Mouse (Mus musculus): ENCODE results near the gene Mecom.
"Not testable (repeated sequence)": the region's sequence is repeated elsewhere in the genome, so short reads cannot be mapped to it uniquely, and the experiment has no call there.

The Mecom gene

DNA sequence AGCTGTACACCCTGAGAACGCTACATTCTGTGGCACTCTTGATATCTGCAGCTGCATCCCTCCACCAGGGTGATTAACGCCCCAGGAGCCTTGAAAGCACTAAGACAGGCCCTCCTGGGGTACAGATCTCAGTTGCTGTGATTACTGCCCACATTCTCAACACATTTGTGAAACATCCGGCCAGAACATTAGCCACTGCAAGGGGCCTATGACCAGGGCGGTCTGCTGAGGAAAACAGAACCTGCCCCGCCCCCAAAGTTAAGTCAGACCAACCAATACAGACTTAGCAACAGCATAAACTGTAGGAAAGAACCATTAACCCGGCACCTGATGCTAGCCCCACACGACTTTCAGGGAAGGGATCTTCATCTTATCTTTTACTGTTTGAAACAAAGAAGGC is 109.8 kb downstream of the Mecom start:
- no peak for DNase-seq

DNA sequence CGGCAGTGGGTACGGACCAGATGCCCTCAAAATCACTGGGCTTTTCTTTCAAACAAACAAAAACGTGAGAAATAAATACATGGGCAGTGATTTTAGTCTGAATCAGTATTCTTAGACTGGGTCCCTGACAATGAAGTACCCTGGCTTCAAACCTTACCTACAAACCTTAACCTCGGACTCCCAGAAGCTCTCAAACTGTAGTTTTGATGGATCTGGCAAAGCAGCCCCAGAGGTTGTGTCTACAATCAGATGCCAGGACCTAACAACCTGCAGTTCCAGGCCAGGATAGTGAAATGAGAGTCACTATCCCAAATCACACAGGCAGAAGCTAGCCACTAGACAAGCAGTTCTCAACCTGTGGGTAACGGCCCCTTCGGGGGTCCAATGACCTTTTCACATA is 111.2 kb downstream of the Mecom start:
- no peak for DNase-seq

DNA sequence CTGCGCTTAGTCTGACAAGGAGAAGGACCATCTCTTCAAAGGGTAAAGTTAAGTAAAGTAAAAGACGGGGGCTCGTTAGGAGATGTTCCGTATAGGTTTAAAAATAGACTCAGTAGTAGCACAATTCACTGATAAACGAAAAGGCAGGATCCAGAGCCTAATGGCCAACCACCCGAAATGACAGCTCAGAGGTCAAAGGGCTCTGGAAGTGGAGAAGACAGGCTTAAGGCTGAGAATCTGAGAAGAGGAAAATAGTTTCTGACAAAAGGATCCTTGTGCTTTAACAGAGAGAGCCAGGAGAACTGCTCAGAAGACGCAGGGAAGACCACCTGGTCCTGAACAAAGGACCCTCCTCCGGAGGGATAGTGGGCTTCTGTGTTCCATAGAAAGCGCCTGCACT is 111.7 kb downstream of the Mecom start:
- DNase-seq, result no peak

GRCm38 (mm10) chr3:30428877-30429276 is 118.9 kb downstream of the Mecom start:
- no peak for DNase-seq

GRCm38 (mm10) chr3:30424036-30424435 is 123.8 kb downstream of the Mecom start:
- DNase-seq, result no peak

DNA sequence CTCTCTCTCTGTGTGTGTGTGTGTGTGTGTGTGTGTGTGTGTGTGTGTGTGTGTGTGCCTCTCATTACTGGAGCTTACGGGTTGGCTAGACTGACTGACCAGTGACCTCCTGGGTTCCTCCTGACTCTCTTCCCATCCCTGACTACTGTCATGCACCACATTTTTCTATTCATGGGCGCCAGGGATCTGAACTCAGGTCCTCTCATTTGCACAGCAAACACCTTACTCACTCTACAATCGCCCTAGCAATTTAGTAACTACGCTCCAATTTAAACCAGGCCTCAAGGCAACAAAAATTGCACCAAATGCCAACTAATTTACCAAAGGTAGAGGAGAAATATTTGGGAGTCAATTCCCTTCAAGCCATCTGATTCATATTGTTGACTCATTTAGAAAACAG is 125.9 kb downstream of the Mecom start:
- not testable (repeated sequence) for DNase-seq

GRCm38 (mm10) chr3:30420899-30421298 is 126.9 kb downstream of the Mecom start:
- no peak for DNase-seq

DNA sequence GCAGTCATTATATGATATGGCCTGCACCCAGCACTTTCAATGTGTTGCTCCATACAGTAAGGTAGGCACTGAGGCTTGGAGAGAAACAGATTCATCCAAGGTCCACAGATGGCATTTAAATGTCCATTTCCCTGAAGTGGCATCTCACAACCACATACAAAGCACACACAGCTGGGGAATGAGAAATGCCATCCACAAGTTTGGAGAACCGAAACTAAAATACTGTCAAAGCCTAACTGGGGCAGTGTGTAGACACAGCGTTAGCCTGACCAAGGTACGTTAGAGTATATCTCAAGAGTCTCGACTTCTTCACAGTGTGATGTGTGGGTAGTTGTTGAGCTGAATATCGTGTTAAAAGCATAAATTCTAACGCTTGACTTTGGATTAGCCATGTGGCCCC is 133.6 kb downstream of the Mecom start:
- no peak for DNase-seq

DNA sequence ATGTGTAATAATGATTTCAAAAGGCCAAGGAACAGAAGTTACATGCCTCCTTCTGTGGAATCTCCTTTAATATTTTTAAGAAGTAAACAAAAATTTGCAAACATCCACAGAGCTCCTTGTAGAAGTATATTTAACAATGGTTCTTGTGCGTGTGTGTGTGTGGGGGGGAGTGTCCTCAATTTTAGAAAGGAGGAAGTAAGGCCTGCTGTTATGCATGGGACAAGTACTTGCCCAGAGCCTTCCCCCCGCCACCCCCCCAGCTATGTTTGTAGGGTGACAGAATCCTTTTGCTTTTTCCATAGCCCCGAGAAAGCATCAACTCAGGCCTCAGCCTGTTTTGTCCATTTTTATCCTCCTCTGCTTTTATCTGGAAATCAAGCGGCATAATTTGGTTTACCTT is 137.0 kb downstream of the Mecom start:
- no peak for DNase-seq

DNA sequence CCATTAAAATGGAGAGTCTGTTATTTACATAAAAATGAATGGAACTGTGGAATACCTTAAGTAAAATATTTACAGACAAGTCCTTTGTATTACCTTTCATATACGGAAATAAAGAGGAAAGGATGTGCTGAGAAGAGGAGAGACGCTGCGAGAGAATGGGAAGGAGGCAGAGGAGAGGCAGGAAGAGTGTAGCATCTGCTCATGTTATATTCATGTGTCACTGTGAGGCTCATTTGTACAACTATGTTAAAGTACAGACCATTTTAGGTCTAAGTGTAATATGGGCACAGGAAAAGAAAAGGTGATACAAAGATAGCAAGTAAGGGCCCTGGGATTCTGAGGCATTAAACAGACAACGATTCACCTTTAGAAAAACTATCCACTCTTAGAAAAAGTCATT is 143.0 kb downstream of the Mecom start:
- no peak for DNase-seq

DNA sequence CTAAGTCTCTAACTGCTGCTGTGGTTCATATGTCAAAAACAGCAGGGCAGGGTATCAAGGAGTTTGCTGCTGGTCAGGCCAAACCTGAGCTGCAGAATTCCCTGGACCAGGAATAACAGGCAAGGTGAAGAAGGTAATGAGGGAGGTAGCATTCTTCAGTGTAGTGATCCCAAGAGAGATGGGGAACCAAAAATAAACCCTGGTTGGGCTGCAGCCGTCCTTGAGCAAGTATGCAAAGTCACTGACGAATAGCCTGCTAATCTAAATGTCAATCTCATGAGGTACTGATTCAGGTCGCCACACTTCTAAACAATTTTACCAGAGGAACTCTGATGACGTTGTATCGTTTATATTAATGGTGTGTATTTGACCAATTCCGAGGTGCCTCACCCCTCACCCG is 148.9 kb downstream of the Mecom start:
- DNase-seq, result no peak

DNA sequence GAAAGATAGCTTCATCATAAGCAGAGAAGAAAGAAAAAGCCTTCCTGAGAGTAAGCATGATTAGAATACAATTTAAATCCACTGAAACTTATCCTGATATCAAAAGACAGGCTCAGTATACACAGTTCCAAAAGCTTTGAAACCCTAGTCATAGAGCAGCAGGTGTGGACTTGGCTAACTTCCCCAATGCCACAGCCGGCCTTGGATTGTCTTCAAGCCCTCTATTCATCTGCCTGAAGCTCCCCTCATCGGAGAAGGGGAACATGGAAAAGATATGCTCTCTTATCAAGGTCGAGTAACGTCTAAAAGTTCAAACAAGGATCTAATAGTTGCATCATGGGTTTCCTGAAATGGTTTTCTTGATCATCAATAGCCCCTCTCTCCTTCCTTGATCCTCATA is 152.9 kb downstream of the Mecom start:
- no peak for DNase-seq

GRCm38 (mm10) chr3:30392662-30393061 is 155.1 kb downstream of the Mecom start:
- no peak for DNase-seq

- DNase-seq, result no peak
These were observed 155.6 kb downstream of the Mecom start for GRCm38 (mm10) chr3:30392218-30392617.

GRCm38 (mm10) chr3:30390346-30390745 is 157.5 kb downstream of the Mecom start:
- no peak for DNase-seq

DNA sequence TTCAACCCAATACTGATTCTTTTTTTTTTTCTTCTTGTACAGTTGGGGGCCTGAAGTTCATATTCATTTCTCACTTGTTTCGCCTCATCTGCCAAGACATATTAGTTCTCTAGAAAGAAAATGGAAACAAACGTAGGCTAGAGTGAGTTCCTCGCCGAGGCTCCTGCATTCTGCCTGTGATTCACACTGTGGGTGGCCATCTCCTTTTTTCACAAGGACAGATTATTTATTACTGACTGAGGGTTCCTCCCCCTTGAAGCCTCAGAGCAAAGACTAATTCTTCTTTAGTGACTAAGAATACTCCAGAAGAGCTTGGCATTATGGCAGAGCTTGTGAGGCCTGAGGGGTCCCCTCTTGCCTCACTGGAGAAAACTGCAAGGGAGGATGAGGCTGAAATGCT is 167.5 kb downstream of the Mecom start:
- DNase-seq, result no peak

- DNase-seq, result no peak
These were observed 168.5 kb downstream of the Mecom start for GRCm38 (mm10) chr3:30379301-30379700.

DNA sequence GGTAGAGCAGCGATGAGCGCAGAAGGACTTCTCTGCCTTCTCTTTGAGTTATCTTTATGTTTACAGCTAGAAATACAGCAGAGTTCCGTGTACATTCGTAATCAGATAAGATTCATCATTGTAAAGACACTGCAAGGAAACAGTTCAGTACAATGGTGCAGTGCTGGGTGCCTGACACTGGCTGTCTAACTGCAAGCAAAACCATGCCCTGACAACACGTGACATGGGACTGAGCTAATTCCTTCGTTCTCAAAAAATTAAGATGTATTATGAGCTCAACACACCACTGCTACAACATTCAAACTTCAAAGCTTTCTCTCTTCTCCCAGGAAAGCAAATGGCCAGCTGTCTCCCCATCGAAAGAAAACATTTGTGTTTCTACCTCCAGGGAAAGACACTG is 176.3 kb downstream of the Mecom start:
- DNase-seq, result no peak

DNA sequence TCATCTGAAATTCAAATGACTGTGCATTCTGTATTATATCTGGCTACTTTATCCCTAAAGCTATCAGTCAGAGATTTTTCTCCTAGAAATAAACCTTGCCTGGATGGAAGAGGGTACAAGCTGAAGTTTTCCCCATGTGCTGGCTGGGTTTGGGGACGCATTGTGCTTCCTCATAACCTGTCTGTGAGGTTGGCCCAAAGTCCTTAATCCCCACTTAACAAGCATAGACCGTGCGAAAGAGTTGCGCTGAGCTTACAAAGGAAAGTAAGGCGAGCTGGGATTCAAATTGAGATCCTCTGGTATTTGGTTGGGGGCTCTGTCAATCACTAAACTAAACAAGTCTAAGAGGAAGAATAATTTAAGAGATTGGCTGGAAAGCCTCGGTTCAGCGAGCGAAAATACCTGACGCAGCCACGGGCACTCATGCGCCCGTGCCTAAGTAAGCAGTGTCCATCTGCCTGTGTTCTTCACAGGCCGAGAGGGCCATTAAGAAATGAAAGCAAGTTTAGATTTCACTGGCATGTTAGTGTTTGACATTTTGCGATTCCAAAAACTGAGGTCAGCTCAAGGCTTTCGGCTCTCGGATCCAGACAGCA is 176.8 kb downstream of the Mecom start:
- DNase-seq, result no peak

DNA sequence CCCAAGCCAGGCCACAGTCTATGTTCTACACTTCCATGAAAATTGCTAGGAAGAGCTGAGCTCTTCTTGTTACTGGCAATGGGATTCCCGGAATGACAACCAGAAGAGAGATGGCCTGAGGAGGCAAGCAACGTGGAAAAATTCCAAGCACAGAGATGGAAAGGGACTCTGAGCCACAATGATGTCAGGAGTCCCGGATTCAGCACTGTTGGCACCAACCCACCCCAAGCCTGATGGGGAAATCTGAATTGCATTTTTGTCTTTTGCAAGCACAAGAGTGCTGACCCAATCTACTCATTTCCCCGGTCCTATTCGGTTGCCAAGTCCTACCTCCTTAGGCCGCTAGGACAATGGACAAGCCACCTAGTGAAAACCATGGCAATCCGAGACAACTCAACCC is 181.2 kb downstream of the Mecom start:
- DNase-seq, result peak; percentile 14 to 43

- peak in 1 of 2 experiments; percentile 9 for DNase-seq
These were observed 186.6 kb downstream of the Mecom start for GRCm38 (mm10) chr3:30361190-30361589.

DNA sequence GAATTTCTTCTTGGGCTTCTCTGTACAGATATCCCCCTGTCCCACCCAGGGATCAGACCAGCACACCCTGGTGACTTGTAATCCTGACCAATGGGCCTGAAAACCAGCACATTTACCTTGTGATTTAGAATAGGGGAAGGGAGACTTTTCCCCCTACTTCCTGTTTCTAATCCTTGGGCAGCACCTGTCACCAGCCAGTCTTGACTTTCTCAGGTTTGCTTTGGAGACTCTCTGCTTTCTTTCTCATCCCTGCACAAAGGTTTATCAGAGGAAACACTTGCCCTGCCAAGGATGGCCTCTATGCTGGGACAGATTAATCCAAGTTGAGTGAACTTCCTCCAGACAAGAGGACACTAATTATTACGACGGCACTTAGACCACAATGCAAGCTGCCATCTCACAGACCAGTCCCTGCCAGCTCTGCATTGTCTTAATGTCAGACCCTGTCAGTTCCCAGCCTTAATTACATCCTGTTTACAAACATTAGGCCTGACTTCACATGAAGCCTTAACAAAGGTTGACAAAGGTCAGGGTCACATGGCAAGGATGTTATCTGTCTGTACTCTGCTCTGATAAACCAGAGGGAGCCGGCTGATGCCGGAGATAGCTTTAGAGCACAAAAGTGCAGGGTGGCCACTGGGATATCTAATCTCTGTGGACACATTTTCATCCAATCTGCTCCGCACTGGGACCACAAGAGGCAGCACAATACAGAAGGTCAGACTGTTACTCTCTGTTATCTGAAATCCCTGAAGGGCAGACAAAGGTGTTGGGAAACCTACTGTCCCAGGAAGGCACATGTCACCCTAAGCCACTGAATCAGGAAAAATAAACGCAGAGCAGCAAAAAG is 193.7 kb downstream of the Mecom start:
- peak; percentile 28 to 55 for DNase-seq

DNA sequence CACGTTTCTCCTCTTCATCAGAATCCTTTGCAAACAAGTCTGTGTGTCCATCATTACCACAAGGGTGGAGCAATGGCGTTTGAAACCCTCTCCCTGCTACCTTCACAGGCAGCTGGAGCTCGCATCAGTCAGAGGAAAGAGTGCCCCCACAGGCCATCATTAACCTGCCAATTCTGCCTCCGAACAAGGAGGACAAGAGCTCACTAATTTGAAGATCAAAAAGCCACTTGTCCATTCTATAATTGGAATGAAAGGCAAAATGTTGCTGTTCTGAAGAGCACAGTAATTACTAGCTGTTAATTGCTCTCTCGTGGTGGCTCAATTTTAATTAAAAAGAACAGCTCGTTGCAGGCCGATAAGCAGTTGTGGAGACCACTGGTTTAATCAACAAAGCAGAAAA is 198.5 kb downstream of the Mecom start:
- no peak for DNase-seq

DNA sequence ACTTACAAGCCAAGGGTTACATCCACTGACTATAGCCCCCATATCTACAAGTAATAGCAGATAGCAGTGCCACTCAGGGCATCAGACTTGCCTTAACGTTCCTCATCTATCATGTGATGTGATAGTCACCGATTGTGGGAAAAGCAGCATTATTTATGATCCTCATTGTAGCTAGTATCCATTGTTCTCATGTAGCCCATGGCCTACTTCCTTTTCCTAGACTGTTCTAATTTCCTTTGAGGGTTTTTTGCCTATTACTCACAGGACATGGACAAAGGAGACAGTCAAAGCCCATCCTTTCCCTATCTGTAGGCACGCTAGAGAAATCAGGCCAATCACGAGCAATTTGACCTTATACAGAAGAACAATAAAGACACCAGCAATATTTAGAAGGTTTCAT is 203.7 kb downstream of the Mecom start:
- no peak for DNase-seq

GRCm38 (mm10) chr3:30332337-30332736 is 215.5 kb downstream of the Mecom start:
- DNase-seq, result no peak
